Mouse (Mus musculus): ENCODE results near the gene Gstm5. TPM values are rescaled to one million over a fixed set of nuclear protein-coding genes. Genes with fewer than 3 reads are reported as not detected.

Gstm5 gene
- total RNA-seq, 2 experiments from 2014 or later, result 51.5 to 56.1 TPM

DNA sequence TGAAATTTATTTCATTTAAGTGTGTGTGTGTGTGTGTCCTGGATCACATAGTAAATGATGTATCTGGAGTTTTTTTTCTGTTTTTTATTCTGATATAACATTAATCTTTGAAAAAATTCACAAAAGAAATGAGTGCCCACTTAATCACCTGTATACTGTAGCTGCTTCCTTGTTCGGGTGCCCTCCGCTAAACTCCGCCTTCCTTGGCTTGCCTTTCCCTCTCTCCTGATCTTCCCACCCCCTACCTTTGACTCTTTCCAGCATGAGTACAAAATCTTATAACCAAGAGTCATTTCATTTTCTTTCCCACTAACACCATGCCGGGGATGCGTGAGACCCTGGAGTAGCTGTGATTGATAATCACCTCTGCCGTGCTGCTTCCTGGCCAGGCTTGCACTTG is 36.5 kb downstream of the Gstm5 start:
- DNase-seq, result no peak

DNA sequence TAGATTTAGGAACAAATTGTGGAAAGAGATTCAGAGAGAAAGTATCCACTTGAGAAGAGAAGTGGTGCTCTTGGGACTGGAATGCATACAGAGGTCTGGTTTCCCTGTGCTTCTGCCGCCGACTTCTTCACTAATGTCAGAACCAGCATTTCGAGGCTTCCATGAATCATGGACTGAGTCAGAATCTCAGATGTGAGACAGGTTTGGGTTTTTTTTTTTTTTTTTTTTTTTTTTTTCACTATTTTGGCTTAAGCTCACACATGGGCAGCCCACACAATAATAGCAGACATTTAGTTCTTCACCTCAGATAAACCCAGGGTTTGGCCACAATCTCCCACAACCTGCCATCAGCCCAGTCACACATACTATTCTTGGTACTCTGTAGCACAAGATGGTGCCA is 39.6 kb downstream of the Gstm5 start:
- DNase-seq, result no peak

DNA sequence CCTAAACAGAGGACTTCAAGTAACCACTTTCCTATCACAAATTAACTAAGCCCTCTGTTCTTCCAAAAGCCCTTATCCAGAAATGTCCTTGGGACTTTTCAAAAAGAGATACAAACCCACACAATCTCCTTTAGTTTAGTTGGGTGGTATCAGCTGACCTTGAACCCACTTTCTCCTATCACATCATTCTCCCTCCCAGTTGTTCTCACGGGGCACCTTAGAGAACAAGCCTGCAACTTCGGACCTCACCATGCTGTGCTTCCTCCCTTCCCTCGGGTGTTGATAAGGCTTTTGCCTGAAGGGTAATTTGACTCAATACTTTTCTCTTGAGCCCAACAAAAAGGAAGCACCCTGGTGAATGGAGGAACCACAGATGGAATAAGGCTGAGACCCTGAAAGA is 40.3 kb downstream of the Gstm5 start:
- no peak for DNase-seq

DNA sequence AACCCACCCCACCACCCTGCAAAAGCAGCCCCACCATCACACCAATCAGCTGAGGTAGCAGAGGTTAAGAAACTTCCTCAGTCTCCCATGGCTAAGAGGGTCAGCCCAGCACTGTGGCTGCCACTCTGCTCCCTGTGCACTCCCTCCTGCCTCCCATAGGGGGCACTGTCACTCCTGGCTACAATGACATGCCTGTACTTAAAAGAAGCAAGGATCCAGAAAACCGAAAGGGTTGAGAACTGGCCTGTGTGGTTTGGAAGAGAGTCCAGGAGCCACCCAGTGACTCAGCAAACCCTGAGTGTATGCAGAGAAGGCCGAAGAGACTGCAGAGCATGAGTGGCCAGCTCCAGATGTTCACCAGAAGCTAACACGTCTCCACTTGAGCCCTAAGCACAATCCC is 43.8 kb downstream of the Gstm5 start:
- peak; percentile 68 for DNase-seq

DNA sequence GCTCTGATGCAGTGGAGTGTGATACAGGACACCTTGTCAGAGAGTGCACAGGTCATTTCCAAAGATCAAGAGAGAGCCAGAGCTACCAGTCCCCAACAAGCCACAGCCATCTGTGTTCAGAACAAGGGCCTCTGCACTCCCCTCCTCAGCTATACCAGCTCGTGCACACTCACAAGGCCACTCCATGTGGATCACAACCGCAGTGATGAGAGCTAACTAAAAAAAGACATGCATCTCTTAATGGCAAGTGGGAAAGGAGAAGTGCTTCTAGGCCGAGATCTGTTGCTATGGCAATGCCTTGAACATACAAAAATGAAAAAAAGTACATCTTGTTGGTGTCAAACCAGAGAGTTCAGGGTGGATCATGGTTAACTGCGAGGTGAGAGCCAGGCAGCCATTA is 44.2 kb downstream of the Gstm5 start:
- DNase-seq, result no peak

DNA sequence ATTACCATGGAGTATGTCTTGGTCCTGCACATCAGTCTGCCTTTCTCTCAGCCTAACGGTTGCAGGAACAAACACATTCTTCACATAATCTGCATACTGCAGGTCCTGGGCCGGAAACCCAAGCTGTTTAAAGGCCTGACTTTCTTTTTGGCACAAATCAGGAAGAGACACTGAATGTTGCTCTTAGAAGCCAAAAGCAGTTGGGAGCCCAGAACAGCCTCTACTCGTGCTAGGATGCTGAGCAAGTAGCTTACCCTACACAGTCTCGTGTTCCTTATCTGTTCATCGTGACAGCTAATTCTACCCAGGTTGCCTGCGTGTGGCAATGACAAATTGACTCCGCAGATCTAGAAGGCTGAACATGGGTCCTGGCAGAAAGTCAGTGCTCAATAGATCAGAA is 44.9 kb downstream of the Gstm5 start:
- DNase-seq, result no peak

DNA sequence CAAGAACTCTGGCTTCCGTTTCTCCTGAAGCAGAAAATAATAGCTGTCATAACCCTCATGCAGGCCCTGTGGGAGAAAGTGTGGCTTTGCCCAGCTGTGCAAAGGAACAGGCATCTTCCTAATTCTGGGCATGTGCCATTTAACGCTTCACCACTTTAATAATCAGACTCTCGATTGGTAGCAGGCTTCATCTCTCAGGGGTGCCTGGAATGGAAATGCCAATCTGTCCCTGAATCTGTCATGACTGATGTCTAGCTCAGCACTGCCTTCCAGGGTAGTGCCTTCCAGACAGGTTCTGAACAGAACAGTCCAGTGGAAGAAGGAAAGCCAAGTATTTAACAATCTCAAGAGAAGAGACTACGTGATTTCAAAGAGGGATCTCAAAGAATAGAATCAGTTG is 45.6 kb downstream of the Gstm5 start:
- no peak for DNase-seq

DNA sequence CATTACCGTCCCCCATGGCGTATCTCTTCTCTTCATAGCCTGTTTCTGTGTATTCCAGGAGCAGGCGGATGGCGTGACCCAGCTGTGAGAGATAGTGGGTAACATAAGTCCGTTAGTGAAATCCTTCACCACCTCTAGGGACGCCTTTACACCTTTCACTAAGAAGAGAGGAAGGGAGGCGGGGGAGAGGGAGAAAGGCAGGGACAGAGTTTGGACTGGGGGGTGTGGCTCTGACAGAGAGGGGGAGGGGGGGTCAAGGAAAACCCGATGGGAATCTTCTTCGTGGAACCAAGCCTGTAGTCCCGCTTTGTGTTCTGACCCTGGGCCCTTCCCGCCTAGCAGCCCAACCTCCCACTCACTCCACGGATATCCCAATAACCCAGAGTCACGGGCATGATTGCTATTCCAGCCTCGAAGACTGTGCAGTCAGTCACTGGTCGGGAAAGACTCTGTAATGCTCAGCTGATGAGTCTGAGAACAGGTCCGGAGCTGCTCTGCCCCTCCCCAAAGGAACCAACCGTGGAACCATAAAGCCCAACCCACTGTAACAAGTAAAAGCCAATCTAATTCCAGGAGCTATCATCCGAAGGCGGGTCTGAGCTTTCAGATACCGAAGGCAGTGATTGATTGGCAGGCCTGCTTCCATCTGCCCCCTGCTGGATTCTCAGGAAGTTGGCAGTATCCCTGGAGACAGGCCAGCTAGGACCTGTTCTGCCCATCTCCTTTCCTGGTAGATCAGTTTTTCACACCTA is 47.8 kb downstream of the Gstm5 start, which contains the start of gene Gstm6:
Gstm6 (minus strand) TSS at position 511 of the 752 bp plus-strand sequence.
- DNase-seq, result no peak

DNA sequence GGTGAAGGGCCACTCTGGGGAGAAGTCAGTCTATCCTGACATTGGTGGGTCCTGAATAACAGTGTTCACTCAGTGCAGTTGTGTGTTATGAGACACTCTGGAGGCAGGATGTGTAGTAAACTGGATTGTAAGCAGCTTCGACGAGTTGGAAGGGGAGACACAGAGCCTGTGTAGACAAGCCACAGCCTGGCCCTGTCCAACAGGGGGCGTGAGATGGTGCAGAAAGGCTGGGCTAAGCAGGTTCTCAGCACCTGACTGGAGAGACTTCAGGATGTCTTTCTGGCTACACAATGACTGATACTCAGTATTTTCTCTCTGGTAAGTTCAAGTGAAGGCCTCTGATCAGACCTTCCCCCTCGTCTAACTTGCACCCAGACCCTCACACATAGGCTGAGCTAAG is 50.1 kb downstream of the Gstm5 start:
- no peak for DNase-seq

Other genes starting within 250 kb of the Gstm5 start
- gene Ahcyl1, start 199.3 kb upstream of the Gstm5 start, total RNA-seq (2021), result 10 to 100 TPM; 47.4 to 53.9 TPM
- 10 to 100 TPM; 14.2 to 21.4 TPM for gene Csf1, start 135.4 kb upstream of the Gstm5 start, total RNA-seq (2021)
- not detected for gene Eps8l3, start 18.6 kb upstream of the Gstm5 start, total RNA-seq (2021)
- gene Gstm7, start 36.0 kb downstream of the Gstm5 start, total RNA-seq (2021), result 10 to 100 TPM in 1 of 2 experiments, 1 to 10 TPM in 1; 8.6 to 11.2 TPM
- gene Gstm6, start 47.9 kb downstream of the Gstm5 start, total RNA-seq (2021), result 1 to 10 TPM in 1 of 2 experiments, under 1 TPM in 1; 0.84 to 1.0 TPM
- gene Gstm3, start 73.5 kb downstream of the Gstm5 start, total RNA-seq (2021), result not detected
- gene Gstm2, start 90.6 kb downstream of the Gstm5 start, total RNA-seq (2021), result 10 to 100 TPM; 33.3 to 39.0 TPM
- gene Gstm1, start 122.2 kb downstream of the Gstm5 start, total RNA-seq (2021), result 10 to 100 TPM; 61.3 to 67.2 TPM
- gene Gstm4, start 149.1 kb downstream of the Gstm5 start, total RNA-seq (2021), result 10 to 100 TPM in 1 of 2 experiments, 1 to 10 TPM in 1; 9.8 to 10.4 TPM
- 10 to 100 TPM in 1 of 2 experiments, 1 to 10 TPM in 1; 9.5 to 15.0 TPM for gene Ampd2, start 190.8 kb downstream of the Gstm5 start, total RNA-seq (2021)
- under 1 TPM in 1 of 2 experiments, not detected in 1; 0.54 TPM for gene Gnat2, start 197.0 kb downstream of the Gstm5 start, total RNA-seq (2021)